Mouse (Mus musculus) lung, adult 2 months (tissue): Measurements from ENCODE around the gene Gm49387.

Experiments used
- CTCF ChIP-seq: fragments of 200-500 bp; IDR thresholded peaks from 2 replicates; pipeline ENCODE4 v1.5.1; 2011; ENCODE audit warnings: mild to moderate bottlenecking, low read length, control low read depth; ENCODE audit not compliant: insufficient read depth
- POLR2A ChIP-seq: fragments of 200-500 bp; IDR thresholded peaks from 2 replicates; pipeline ENCODE4 v1.6.1; 2011; ENCODE audit warnings: low read depth, mild to moderate bottlenecking, control low read depth, low read length, borderline replicate concordance; ENCODE audit errors: extremely low read depth

DNA sequence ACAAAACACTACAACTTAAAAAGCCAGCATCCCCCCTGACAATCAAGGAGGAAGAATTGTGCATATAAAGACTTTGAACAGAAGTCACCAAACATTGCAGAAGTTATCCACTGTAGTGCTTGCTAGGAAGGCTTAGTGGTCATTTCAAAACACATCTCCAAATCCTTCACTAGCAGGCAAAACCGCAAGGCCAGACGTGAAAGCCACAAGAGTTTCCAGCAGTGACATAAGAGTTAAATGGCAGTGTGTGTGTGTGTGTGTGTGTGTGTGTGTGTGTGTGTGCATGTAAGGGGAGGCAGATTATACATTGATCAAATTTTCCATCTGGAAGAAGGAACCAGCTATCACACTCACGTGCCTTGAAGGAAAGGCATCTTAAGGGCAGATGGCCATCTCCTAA lies 22.7 kb downstream of the Gm49387 start:
- TF ChIP-seq CTCF: no peak
- TF ChIP-seq POLR2A: no peak
